Mouse (Mus musculus) retina, postnatal 7 days (tissue): ENCODE results near the gene Timp3.
"Not testable (repeated sequence)": the region's sequence is repeated elsewhere in the genome, so short reads cannot be mapped to it uniquely, and the experiment has no call there.

ENCODE experiments used
- DNase-seq: peaks from one replicate; pipeline ENCODE4 v3.0.0-alpha.2; 2012; ENCODE audit warnings: low read depth, low spot score

The Timp3 gene

GRCm38 (mm10) chr10:86352521-86352920, 52.3 kb downstream of the Timp3 start:
- DNase-seq, result no peak

GRCm38 (mm10) chr10:86356819-86357563, 56.8 kb downstream of the Timp3 start:
- no peak for DNase-seq

- DNase-seq, result no peak
Observed at GRCm38 (mm10) chr10:86358307-86358975, 58.3 kb downstream of the Timp3 start.

DNA sequence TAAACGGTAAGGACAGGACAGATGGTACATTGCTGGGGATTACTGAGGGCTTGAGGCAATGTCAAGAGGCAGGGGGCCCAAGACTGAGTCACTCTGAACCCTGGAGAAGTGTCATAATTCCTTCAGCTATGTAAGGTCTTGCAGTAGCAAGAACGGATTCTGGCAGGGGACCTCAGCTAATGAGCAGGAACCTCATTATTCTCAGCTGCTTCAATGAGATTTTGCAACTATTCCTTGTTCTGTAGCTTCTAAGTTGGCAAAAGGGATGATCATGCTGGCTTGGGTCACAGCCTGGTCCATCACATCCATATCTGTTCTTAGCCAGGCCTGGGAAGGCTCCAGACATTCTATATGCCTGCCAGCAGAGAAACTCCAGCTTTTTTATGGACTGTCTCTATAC, 59.0 kb downstream of the Timp3 start:
- no peak for DNase-seq

GRCm38 (mm10) chr10:86359699-86360098, 59.5 kb downstream of the Timp3 start:
- no peak for DNase-seq

DNA sequence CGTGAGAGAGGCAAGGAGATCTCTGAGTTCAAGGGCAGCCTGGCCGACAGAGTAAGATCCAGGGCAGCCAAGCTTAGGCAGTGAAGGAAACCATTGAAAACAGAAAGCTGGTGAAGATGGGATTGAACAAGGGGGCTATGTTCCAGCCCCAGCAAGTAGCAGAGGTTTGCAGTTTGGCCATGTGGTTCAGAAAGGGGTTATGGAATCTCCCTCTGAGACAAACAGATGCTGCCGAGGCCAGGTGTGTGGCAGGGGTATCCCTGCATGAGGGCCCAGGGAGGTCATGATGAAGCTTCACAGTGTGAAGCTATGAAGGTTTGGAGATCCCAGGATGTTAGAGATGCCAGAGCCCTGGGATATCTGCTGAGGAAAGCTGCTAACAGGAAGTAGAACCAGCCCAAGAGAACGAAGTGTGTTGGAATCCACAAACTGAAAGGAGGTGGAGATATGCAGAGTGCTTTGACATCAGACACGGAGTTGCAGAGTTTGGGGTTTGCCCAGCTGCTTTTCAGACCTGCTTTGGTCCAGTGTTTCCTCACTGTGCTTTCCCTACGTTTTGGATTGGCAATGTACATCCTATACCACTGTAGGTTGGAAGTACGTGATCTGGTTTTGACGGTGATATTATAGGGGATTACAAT, 63.6 kb downstream of the Timp3 start:
- DNase-seq, result no peak

DNA sequence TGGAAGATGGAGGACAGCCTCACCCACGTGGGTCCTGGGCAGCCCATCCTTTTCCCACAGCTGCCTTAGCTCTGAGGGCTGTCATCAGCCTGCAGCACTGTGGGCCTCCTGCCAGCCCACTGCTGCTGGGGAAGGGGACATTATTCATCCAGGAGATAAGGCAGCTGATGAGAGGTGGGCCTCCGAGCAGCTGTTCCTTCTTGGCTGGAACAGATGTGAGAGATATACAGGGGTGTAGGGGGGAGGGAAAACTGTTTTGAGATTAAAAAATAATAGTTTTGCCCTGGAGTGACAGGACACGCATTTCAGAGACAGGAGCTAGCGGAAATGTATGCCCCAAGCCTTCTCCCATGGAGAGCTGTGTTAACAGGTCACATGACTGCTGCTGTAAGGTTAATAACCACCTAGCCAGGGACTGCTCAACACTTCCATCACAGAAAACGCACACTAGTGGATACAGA, 65.5 kb downstream of the Timp3 start:
- DNase-seq, result no peak

- DNase-seq, result no peak
Observed at GRCm38 (mm10) chr10:86367346-86367745, 67.2 kb downstream of the Timp3 start.

- DNase-seq, result no peak
Observed at GRCm38 (mm10) chr10:86368811-86369210, 68.6 kb downstream of the Timp3 start.

DNA sequence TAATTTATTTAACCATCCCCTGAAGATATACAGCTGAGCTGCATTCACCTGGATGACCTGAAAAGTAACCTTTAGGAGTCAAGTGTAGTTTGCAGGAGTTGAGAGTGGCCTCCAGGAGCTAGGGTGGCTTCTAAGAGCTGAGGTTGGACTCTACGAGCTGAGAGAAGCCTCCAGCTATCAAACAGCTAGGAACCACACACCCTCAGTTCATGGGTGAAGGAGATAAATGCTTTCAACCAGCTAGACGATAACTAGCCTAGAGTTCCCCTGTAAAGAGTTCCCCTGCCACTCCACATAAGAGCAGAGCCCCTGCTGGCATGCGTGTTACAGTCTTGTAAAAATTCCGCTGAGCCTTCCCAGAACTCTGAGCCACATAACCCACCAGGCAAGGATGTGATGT, 69.2 kb downstream of the Timp3 start:
- DNase-seq, result no peak

GRCm38 (mm10) chr10:86371561-86371960, 71.4 kb downstream of the Timp3 start:
- DNase-seq, result no peak

GRCm38 (mm10) chr10:86374061-86374460, 73.9 kb downstream of the Timp3 start:
- no peak for DNase-seq

DNA sequence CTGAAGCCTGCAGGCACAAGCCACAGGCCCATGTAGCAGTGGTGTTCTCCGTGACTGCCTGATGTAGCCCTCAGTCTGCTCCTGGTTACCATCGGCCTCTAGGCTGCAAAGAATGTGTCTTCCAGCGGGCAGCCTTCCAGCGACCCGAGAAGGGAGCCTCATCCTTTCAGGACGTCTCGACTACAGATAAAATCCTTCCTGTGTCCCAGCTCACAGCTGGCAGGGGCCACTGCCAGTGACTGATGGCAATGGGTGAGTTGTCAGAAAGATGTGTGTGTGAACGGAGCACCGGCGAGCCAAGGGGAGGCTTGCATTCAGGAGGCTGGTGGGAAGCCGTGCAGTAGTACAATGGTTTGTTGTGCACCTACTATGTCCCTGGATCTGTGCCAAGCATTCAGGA, 75.7 kb downstream of the Timp3 start:
- DNase-seq, result no peak

DNA sequence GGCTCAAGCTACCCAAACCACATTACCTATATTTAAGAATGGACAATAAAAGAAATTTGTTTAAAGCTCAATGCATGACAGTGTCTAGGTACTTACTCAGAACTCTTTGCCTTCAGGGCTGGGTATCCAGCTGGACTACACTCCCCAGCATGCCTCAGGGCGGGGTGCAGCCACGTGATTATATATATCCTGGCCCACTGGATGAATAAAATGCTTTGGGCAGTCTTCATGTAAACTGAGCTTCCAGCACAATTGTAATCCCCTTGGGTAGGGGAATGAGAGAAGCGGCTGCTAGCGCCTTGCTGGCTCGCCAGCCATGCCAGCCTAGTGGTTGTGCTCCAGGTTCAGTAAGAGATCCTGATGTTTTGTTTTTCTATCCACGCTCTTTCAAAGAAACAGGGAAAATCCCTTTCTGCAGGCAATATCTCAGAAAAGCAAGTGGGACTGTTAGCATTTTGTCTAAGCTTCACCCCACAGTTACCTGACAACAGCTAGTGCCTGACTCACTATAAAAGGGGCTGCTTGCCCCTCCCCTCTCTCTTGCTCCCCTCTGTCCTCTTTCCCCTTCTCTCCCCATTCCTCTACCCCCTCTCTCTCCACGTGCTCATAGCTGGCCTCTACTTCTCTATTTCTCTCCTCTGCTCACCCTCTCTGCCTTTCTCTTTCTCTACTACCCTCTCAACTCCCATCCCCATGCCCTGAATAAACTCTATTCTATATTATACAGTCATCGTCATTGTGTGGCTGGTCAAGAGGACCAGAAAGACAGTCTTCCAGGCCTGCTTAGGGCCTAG, 76.4 kb downstream of the Timp3 start:
- DNase-seq, result no peak

GRCm38 (mm10) chr10:86378803-86379202, 78.6 kb downstream of the Timp3 start:
- not testable (repeated sequence) for DNase-seq

DNA sequence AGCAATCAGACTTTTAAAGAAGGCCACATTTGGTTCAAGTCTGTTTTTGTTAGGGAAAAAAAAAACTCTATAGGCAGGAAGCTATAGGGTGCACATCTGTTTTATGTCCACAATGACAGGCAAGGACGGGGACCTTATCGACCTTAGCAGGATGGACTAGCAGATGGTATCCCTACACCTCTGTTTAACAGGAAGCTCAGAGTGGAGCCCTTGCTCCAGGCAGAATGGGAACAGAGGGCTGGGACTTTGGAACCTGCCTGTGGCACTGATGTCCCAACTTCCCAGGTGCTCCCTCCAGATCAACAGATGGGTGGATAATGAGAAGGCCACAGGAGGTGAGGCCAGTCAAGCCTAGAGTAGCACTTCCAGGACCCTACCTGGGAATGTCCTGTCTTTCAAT, 80.5 kb downstream of the Timp3 start:
- no peak for DNase-seq

- no peak for DNase-seq
Observed at GRCm38 (mm10) chr10:86381150-86381921, 81.2 kb downstream of the Timp3 start.

DNA sequence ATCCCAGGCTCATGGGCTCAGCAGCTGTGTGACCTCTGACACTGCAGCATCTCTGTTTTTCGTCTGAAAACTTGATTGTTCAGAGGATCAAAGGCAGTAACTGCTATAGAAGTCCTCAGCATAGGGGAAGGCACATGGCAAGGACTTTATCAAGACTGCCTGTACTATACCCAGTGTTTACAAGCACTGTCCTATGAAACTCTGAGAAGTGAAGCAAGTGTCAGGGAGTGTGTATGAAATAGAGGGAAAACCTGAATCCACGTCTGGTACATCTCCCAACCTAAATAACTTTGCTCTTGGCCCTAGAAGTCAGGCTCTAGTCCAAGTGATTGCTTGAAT, 81.7 kb downstream of the Timp3 start:
- DNase-seq, result no peak

DNA sequence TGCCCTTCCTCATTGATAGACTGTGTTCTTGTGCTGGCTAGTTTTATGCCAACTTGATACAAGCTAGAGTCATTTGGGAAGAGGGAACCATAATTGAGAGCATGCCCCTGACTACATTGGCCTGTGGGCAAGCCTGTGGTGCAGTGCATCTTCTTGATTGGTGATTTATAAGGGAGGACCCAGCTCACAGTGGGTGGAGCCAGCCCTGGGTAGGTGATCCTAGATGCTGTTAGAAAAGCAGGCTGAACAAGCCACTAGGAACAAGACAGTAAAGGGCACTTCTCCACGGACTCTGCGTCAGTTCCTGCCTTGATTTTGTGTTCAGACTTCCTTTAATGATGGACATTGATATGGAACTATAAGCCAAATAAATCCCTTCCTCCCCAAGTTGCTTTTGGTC, 84.5 kb downstream of the Timp3 start:
- DNase-seq, result no peak

GRCm38 (mm10) chr10:86385656-86386055, 85.5 kb downstream of the Timp3 start:
- DNase-seq, result no peak

DNA sequence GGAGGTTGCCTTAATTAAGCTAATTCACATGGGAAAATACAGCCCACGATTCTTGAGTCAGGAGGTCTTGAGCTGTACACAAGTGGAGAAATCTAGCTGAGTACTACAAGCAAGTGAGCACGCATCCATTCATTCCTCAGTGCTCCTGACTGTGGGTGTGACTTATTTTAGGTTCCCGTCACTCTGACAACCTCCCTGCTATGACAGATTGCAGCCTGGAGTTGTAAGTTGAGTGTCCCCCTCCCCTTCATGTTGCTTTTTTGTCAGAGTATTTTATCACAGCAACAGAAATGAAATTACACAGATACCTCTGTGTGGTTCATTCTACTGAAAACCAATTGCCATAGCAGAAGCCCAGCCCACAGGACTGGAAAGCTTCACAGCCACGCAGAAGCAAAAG, 86.1 kb downstream of the Timp3 start:
- no peak for DNase-seq
